ENCODE assay signal across 9 mouse cellular contexts in genomic region chr11:56131339-56131823, GRCm38 (mm10).
DNase-seq lines count a peak whose midpoint lies in the region; ATAC-seq and TF ChIP-seq lines count a peak whose summit lies in the region.
"Had no signal": no experiment of that assay in that cellular context is flagged by ENCODE, and none has a peak within 500 bp of the region (broad histone marks: within the 10 kb centered on the region; RNA-seq: fewer than 3 reads in every experiment).

No protein-coding gene starts in this region.

- no peak for TF ChIP-seq POLR2A in kidney, adult 2 months (IDR thresholded peaks at IDR 0.05; ENCODE audit: low read depth, low read length)

- no peak overlapping the region for H3K27ac ChIP-seq in kidney, adult 2 months (ENCODE audit: insufficient read depth, low read depth, low read length)
- no peak overlapping the region for H3K27ac ChIP-seq in forebrain, embryonic 11.5 days (ENCODE audit: low read depth, low read length)
- no peak overlapping the region for H3K27ac ChIP-seq in hindbrain, postnatal 0 days
- no peak overlapping the region for H3K27ac ChIP-seq in liver, postnatal 0 days (ENCODE audit: low read depth)

- no peak overlapping the region for H3K9ac ChIP-seq in forebrain, embryonic 11.5 days (ENCODE audit: low read length)
- H3K9ac ChIP-seq in hindbrain, postnatal 0 days (replicated peaks; ENCODE audit: low read length), result peak overlapping the region; percentile 17; the same call in 1 of the 2 replicates
- no peak overlapping the region for H3K9ac ChIP-seq in liver, postnatal 0 days (replicated peaks)

- no peak for TF ChIP-seq EP300 in liver, postnatal 0 days (IDR thresholded peaks at IDR 0.05; ENCODE audit: low read depth)

- TF ChIP-seq CTCF in kidney, adult 2 months (conservative IDR thresholded peaks at IDR 0.05; ENCODE audit: insufficient read depth, insufficient read length, low read depth, low read length), result peak; percentile 52
- TF ChIP-seq CTCF in hindbrain, postnatal 0 days (IDR thresholded peaks at IDR 0.05; ENCODE audit: low read depth), result peak; percentile 95
- peak; percentile 81 for TF ChIP-seq CTCF in liver, postnatal 0 days (IDR thresholded peaks at IDR 0.05; ENCODE audit: low read depth)

- no peak overlapping the region for H3K4me3 ChIP-seq in kidney, adult 2 months (ENCODE audit: insufficient read depth, low read depth, low read length)
- H3K4me3 ChIP-seq in forebrain, embryonic 11.5 days (ENCODE audit: low read depth, low read length), result no peak overlapping the region
- H3K4me3 ChIP-seq in hindbrain, postnatal 0 days (ENCODE audit: low read length), result no peak overlapping the region
- H3K4me3 ChIP-seq in liver, postnatal 0 days (ENCODE audit: low read depth, low read length), result no peak overlapping the region
- H3K4me3 ChIP-seq: erythroblast, embryonic 14.5 days had no signal

- no peaks in the 10 kb centered on the region for H3K36me3 ChIP-seq in kidney, adult 2 months (ENCODE audit: control insufficient read depth, insufficient read depth, low read length)
- no peaks in the 10 kb centered on the region for H3K36me3 ChIP-seq in forebrain, embryonic 11.5 days (ENCODE audit: control insufficient read depth, insufficient read depth, low read length)
- H3K36me3 ChIP-seq in hindbrain, postnatal 0 days (ENCODE audit: insufficient read depth, low read length), result no peaks in the 10 kb centered on the region
- no peaks in the 10 kb centered on the region for H3K36me3 ChIP-seq in liver, postnatal 0 days (replicated peaks; ENCODE audit: insufficient read depth, low read length)

- WGBS in kidney, adult 2 months, result 33% methylated on average over 15 of the region's 15 CpGs
- 32% methylated on average over 15 of the region's 15 CpGs for WGBS in forebrain, embryonic 11.5 days
- WGBS in hindbrain, postnatal 0 days, result 25% methylated on average over 15 of the region's 15 CpGs
- 29% methylated on average over 15 of the region's 15 CpGs for WGBS in liver, postnatal 0 days (ENCODE audit: insufficient replicate concordance)

- H3K9me3 ChIP-seq in forebrain, embryonic 11.5 days (ENCODE audit: control insufficient read depth, low read length), result no peaks in the 10 kb centered on the region
- H3K9me3 ChIP-seq in hindbrain, postnatal 0 days (ENCODE audit: low read length), result no peaks in the 10 kb centered on the region
- no peaks in the 10 kb centered on the region for H3K9me3 ChIP-seq in liver, postnatal 0 days (ENCODE audit: low read length)

- peak; percentile 13 for DNase-seq in kidney, adult 2 months
- DNase-seq in kidney, adult 11 months, result no peak
- peak; percentile 67 for DNase-seq in ZHBTc4 (ENCODE audit: low read depth, low spot score)
- DNase-seq in forebrain, embryonic 11.5 days (ENCODE audit: low spot score), result peak; percentile 62
- DNase-seq in hindbrain, postnatal 0 days (ENCODE audit: low spot score), result peak; percentile 92
- DNase-seq in liver, postnatal 0 days, result peak; percentile 20
- DNase-seq in retina, postnatal 7 days (ENCODE audit: low read depth, low spot score), result peak; percentile 58
- DNase-seq in urinary bladder, postnatal 36 days (ENCODE audit: low spot score in 2 of 2), result no peak

- ATAC-seq in forebrain, embryonic 11.5 days (replicated peaks; ENCODE audit: low FRiP score), result no peak
- ATAC-seq in hindbrain, postnatal 0 days, result peak; percentile 55
- ATAC-seq in liver, postnatal 0 days, result no peak

- H3K4me2 ChIP-seq in forebrain, embryonic 11.5 days (ENCODE audit: low read depth, low read length, severe bottlenecking), result no peak overlapping the region
- H3K4me2 ChIP-seq in hindbrain, postnatal 0 days (ENCODE audit: low read depth, low read length), result peak overlapping the region; percentile 36
- H3K4me2 ChIP-seq in liver, postnatal 0 days (ENCODE audit: low read depth, low read length), result no peak overlapping the region

- no peaks in the 10 kb centered on the region for H3K27me3 ChIP-seq in kidney, adult 2 months (replicated peaks; ENCODE audit: control insufficient read depth, insufficient read depth, low read length)
- no peaks in the 10 kb centered on the region for H3K27me3 ChIP-seq in forebrain, embryonic 11.5 days (ENCODE audit: control insufficient read depth, insufficient read depth, low read length)
- H3K27me3 ChIP-seq in hindbrain, postnatal 0 days (ENCODE audit: insufficient read depth, low read length), result no peaks in the 10 kb centered on the region
- H3K27me3 ChIP-seq in liver, postnatal 0 days (ENCODE audit: insufficient read depth, low read length), result no peaks in the 10 kb centered on the region

- no peaks in the 10 kb centered on the region for H3K4me1 ChIP-seq in kidney, adult 2 months (ENCODE audit: control insufficient read depth, insufficient read depth, low read length)
- H3K4me1 ChIP-seq in forebrain, embryonic 11.5 days (replicated peaks; ENCODE audit: control insufficient read depth, insufficient read depth, low read length), result no peaks in the 10 kb centered on the region
- no peaks in the 10 kb centered on the region for H3K4me1 ChIP-seq in hindbrain, postnatal 0 days (ENCODE audit: insufficient read depth, low read length)
- no peaks in the 10 kb centered on the region for H3K4me1 ChIP-seq in liver, postnatal 0 days (ENCODE audit: insufficient read depth)

Comparison
In these comparisons a context has a peak if more than half of its experiments do, and no peak if none do; other contexts are left out.
1. DNase-seq: peak in kidney, adult 2 months (single experiment), ZHBTc4 (single experiment), forebrain, embryonic 11.5 days (single experiment), hindbrain, postnatal 0 days (single experiment), liver, postnatal 0 days (single experiment) and retina, postnatal 7 days (single experiment); none in kidney, adult 11 months (single experiment) and urinary bladder, postnatal 36 days (0 of 2).
2. Peak in every context shown above with its lines, with median percentiles within 50 percentile points of each other: CTCF ChIP-seq.